Mouse (Mus musculus) kidney, adult 2 months (tissue): ENCODE measurements around the gene Tbc1d16.
"Not testable (repeated sequence)": the region's sequence is repeated elsewhere in the genome, so short reads cannot be mapped to it uniquely, and the experiment has no call there.

Experiments used
- CTCF ChIP-seq: fragments of 200-500 bp; conservative IDR thresholded peaks from 2 replicates; pipeline ENCODE4 v1.5.1; 2011; ENCODE audit warnings: low read depth, mild to moderate bottlenecking, control low read depth, low read length, moderate library complexity, mixed read lengths; ENCODE audit not compliant: insufficient read depth, insufficient read length
- POLR2A ChIP-seq: fragments of 200-500 bp; IDR thresholded peaks from one replicate; pipeline ENCODE4 v1.6.1; 2011; ENCODE audit warnings: low read depth, low read length, control low read depth

DNA sequence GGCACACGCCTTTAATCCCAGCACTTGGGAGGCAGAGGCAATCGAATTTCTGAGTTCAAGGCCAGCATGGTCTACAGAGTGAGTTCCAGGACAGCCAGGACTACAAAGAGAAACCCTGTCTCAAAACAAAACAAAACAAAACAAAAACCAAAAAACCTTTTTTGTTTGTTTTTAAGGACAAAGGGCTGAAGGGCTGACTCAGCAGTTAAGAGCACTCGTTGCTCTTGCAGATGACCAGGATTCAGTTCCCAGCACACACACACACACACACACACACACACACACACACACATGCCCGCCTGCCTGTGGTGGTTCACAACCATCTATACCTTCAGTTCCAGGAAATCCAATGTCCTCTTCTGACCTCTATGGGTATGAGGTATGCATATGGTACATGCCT, 127.9 kb downstream of the Tbc1d16 start:
- not testable (repeated sequence) for TF ChIP-seq CTCF, POLR2A
